Mouse (Mus musculus): Measurements from ENCODE around the gene Clic6. TPM values are rescaled to one million over a fixed set of nuclear protein-coding genes. Genes with fewer than 3 reads are reported as not detected.
A peak's percentile ranks its signal among the peaks of the same experiment; 100 is the strongest.
"Not testable (repeated sequence)": the region's sequence is repeated elsewhere in the genome, so short reads cannot be mapped to it uniquely, and the experiment has no call there.

The Clic6 gene
- total RNA-seq, 1 experiment from 2014 or later, result not detected

DNA sequence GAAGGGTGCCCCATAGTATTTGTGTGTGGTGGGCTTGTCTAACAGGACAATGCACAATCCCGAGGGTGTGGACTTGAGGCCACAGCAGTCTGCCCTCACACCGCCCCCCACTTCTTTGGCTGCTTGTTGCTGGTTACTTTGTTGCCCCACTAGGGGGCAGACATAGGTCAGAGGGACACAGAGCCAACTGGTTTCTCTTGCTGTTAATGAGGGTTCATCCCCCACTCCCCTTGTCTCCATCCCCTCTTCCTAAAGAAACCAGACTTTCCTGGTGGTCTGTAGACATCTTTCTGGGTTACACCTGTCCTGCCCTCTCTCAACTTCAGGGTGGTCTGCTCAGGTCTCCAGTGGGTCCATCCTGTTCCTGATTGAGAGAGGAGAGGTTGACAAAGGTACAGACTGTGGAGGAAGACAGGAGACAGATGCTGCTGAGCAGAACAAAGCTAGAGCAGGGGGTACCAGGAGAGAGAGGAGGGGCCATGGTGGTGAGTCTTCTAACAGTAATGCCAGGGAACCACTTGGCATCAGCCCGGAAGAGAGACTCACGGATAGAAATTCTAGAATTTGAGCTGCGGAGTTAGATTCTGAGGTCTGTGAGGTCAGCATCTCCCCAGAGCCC is 26.3 kb downstream of the Clic6 start:
- ATAC-seq (ENCODE audit: extremely low read depth, insufficient number of reproducible peaks, low FRiP score, poor library complexity, severe bottlenecking), result no peak

DNA sequence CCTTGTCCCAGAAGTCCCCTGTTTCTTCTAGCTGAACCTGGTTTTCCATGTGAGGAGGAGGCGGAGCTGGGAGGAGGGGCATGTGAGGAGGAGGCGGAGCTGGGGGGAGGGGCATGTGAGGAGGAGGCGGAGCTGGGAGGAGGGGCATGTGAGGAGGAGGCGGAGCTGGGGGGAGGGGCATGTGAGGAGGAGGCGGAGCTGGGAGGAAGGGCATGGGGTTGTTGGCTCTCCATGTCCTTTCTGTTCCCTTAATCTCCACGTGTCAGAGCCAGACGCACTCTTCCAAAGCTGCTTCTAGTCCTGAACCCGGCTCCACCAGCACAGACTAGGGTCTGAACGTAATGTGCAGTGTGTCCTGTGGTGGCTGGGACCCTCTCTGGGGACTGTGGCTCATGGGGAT is 29.4 kb downstream of the Clic6 start:
- ATAC-seq (ENCODE audit: extremely low read depth, insufficient number of reproducible peaks, low FRiP score, poor library complexity, severe bottlenecking), result not testable (repeated sequence)

DNA sequence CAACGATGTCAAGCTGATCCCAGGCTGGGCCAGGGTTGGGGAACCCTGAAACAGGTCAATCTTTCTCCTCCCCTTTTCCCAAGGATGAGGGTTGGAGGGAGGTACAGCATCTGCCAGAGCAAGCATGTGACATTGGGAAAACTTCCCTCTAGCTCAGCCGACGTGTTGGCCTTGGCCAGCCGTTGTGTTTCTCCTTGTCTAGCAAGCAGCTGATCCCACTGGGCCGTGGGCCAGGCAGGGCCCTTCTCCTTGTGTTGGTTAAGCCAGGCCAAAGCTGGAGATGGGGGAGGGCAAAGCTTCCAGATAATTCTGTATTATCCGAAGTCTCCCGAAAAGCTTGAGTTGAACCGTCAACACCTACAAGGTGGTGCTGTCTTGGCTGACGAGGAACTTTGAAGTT is 30.6 kb downstream of the Clic6 start:
- ATAC-seq (ENCODE audit: extremely low read depth, insufficient number of reproducible peaks, low FRiP score, poor library complexity, severe bottlenecking), result no peak

DNA sequence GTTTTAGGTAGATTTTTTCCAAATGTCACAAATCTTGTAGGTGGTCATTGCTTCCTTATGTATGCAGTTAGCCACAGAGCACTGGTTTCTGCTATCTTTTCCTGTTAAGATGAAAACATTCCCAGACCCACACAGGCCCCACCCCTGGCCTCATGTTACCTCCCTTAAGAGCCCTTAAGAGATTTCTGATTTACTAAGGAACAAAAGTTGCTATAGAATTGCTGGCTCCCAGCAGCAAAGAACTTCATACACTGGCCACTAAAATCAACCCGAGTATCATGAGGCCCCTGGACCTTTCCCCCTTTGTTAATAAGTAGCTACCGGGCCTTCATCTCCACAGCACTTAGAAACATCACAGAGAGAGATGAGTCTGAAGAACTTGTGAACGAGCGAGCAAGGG is 33.2 kb downstream of the Clic6 start:
- ATAC-seq (ENCODE audit: extremely low read depth, insufficient number of reproducible peaks, low FRiP score, poor library complexity, severe bottlenecking), result no peak

DNA sequence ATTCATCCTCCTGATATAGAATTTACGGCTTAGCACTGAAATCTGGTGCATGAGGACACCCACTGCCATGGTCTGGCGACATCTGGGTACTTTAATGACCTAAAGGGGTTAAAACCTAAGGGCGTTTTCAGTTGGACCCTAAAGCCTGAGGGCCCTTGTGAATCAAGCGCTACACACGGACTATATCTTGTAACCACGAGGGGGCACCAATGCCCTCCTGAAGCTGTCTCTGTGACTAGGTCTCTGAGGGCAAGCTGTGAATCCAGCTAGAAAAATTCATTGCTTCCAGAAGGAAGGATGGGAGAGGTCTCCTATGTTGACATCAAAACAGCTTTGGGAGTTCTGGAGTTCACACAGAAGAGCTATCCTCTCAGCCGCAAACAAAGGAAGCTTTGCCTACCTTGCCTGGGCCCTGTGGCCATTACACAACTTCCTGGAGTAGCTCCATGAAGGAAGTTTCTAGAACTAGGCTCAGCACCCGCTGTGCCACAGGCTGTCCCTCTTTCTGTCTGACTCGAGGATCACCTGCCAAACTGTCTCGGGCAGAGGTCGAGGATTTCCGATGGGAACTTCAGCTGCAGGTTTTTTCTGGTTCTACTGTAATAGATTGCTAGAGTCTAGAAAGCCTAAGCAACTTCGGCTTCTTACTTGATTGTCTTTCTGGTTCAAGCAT is 34.4 kb downstream of the Clic6 start:
- no peak for ATAC-seq (ENCODE audit: extremely low read depth, insufficient number of reproducible peaks, low FRiP score, poor library complexity, severe bottlenecking)

DNA sequence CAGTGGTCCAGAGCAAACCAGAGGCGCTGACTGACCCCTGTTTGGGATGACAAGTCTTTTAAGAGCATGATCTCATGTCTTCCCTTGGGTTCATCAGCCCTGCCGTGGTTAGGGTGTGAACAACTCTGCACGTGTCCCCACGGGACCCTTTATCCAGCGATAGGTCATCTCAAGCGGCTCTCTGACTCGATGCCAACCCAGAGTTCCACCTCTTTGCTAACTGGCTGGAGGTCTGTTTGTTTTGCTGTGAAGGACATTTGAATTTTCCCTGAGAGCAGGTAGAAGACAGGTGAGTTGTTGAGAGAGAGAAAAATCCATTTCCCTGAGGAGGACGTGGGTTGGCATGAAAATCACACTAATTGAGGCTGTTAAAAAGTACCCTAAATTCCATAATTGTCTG is 37.8 kb downstream of the Clic6 start:
- ATAC-seq (ENCODE audit: extremely low read depth, insufficient number of reproducible peaks, low FRiP score, poor library complexity, severe bottlenecking), result no peak

DNA sequence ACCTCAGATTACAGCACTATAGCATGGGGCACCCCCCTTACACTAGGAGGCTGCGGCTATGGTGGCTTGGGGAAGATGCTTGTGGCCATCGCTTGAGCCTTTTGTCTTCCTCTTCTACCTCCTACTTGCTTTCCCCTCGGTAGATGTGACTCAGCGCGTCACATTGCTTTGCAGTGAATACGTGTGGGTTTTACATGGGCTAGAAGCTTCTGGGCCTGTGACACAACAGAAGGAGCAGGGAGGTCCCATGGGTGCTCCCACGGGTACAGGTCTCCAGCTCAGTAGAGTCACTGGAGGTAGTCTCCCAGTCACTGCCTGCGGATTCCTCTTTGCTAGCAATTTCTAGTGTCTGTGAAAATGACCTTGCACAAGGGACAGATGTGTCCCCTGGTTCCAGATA is 39.1 kb downstream of the Clic6 start:
- no peak for ATAC-seq (ENCODE audit: extremely low read depth, insufficient number of reproducible peaks, low FRiP score, poor library complexity, severe bottlenecking)

DNA sequence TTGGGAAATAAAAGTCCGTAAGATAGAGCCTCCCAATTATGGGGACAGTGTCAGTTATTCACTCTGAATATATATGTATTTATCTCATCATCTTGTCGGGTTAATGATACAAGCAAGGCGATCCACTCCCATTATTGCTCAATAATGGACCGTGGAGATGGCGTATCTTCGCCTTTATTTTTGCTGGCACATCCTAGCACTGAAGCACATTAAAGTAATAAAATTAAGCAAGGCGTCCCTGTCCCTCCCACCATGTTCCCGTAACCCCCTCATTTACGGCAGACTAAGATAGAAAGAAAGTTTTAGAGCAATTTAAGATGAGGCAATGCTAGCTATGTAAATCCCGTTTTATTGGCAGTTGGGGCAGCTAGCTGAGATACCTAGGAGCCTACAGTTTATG is 40.4 kb downstream of the Clic6 start:
- no peak for ATAC-seq (ENCODE audit: extremely low read depth, insufficient number of reproducible peaks, low FRiP score, poor library complexity, severe bottlenecking)

DNA sequence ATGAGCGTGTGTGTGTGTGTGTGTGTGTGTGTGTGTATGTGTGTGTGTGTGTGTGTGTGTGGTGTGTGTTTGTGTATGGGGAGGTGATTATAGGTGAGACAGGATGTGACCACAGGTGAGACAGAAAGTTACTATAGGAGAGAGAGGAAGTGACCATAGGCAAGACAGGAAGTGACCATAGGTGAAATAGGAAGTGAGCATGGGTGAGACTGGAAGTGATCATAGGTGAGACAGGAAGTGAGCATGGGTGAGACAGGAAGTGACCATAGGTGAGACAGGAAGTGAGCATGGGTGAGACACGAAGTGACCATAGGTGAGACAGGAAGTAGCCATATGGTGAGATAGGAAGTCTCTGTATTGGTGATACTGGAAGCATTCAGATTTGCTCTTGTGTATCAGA is 49.7 kb downstream of the Clic6 start:
- ATAC-seq (ENCODE audit: extremely low read depth, insufficient number of reproducible peaks, low FRiP score, poor library complexity, severe bottlenecking), result no peak

DNA sequence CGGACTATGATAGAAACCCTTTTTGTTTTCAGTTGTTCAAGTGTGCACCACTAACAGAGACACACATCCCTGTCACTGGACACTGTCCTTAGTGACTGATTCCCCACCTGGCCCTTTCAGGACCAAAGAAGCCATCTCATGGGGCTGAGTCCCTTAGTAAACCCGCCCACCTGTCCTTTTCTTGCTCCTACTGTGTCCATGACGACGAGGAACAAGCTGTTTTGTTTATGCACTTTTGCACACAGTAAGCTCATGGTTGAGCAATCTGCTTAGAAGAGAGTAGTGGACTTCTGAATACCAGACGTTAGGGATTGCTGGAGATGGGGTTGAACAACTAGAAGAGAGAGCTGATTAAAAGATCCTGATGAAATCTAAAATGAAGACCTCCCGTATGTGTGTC is 52.8 kb downstream of the Clic6 start:
- no peak for ATAC-seq (ENCODE audit: extremely low read depth, insufficient number of reproducible peaks, low FRiP score, poor library complexity, severe bottlenecking)

DNA sequence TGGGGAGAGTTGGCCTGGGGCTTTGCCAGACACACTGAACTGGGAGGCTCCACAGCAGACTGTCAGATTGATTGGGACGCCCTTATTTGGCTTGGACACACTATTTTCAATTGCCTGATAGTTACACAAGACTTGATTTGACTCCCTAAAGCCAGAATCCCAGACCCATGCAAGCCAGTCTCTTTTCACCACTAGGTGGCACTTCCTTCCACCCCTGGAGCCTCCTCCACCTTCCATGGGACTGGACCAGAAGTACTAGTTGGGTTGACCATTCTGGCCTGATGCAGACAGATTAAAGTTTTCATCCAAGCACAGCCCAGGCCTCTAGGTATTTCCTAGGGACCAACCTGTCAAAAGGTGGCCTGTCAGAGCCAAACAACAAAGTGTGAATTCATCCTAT is 58.7 kb downstream of the Clic6 start:
- ATAC-seq (ENCODE audit: extremely low read depth, insufficient number of reproducible peaks, low FRiP score, poor library complexity, severe bottlenecking), result no peak

DNA sequence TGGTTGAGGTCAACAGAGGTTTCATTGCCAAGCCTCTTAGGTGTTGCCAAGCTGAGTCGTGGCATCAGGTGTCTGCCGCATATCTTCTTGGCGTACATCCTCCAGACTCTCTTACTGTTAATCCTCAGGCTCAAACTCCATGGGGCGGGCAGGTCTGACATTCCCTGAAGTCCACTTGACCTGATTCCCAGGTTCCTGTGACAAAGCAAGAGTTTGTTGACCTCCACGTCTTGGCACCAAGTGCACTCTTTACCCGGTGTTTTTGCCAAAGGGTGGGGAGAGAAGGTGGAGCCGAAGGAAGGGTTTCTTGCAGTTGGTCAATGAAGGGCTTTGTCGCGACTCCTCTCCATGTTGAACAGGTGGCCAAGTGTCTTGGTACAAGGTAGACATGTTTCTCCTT is 63.1 kb downstream of the Clic6 start:
- no peak for ATAC-seq (ENCODE audit: extremely low read depth, insufficient number of reproducible peaks, low FRiP score, poor library complexity, severe bottlenecking)

DNA sequence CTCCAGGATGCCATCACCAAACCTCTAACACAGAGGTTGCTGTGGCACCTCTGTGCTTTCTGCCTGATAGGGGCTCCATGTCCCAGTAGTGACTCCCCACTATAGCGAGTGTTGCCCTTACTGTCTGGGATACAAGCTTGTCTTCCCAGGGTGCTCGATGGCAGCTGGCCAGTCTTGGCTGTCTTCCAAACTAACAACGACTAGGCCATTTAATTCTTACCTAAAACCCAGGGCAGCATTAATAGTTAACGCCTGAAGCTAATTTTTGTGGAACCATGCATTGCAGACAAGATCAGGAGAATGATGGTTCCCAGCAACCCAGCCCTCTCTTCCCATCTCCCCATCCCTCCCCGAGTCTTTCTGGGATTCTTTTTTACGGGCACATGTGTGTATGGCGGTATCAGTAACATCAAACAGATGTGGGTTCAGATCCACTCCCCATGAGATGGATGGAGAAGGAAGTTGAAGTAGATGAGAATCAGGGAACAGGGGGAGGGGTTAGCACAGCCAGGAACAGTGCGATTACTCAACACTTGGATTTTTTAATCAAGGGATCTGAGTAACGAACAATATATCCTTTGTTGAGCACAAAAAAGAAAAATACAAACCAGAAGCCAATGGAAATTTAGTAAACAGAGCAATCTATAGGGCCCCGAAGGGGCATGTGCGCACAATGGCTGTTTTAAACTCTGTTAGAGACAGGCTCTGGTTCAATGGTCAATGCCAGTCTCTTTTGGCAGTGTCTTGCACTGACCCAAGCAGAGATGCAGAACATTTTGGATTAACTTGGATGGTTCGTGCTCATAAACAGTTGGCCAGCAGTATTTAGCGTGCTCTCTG is 66.0 kb downstream of the Clic6 start:
- no peak for ATAC-seq (ENCODE audit: extremely low read depth, insufficient number of reproducible peaks, low FRiP score, poor library complexity, severe bottlenecking)

DNA sequence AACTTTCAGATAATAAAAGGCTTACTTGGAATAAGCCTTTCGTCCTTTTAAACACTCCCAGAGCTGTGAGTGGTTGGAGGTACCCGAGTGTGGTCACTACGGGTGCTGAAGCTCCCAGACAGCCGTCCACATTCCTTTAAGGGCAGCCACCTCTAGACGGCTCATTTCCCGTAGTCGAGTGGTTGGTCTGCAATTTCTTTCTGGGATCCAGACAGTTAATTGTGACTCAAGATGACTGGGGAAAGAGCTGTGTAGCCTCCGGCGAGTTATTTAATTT is 66.5 kb downstream of the Clic6 start:
- ATAC-seq (ENCODE audit: extremely low read depth, insufficient number of reproducible peaks, low FRiP score, poor library complexity, severe bottlenecking), result no peak

DNA sequence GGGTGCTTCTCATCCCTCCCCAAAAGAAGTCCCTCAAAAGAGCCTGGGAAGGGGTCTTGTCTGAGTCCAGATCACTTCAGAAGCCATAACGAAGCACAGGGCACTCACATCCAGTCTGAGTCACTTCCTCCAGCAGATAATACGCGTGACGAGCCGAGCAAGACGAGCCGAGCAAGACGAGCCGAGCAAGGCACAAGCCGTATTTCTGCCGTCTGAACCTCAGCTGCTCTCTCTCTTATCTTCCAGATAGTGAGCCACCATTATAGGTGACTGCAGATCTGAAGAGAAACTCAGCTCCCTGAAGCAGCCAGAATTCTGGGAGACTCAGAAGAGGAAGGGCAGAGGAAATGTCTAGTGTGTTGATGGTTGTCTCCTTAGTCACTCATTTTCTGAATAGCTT is 67.3 kb downstream of the Clic6 start:
- no peak for ATAC-seq (ENCODE audit: extremely low read depth, insufficient number of reproducible peaks, low FRiP score, poor library complexity, severe bottlenecking)

DNA sequence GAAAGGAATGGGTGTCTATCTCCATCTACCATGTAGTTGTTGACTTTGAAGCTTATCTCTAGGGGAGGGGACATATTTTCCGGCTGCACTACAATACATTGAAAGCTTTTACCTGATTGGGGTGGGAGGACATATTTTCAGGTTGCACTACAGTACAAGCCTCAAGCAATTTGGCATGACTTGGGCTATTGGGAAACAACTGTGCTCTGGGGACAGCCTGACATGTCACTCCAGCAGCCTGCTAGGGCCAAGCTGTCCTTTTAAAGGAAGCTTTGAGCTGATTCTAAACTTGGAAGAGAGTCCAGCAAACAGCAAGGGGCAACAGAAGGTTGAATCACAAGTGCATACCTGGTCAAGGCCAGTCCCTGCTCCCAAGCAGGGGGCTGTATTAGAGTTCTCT is 69.5 kb downstream of the Clic6 start:
- ATAC-seq (ENCODE audit: extremely low read depth, insufficient number of reproducible peaks, low FRiP score, poor library complexity, severe bottlenecking), result no peak

DNA sequence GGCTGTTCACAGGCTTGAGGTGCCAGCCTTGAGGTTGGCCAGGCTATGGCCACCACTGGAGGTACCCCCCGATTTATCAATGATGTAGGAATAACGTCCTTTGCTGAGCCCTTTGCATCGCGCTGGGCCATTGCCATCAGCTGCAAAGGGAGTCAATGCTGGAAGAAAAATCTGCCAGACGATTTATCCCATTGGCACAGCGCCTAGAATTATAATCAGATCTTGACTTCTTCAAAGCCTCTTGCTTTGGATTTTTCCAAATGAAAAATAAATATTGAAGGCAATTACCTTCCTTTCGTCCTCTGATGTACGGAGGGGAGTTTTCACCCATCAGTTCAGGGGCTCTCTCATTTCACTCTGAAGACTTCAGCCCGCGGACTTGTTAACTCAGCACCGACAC is 79.8 kb downstream of the Clic6 start:
- no peak for ATAC-seq (ENCODE audit: extremely low read depth, insufficient number of reproducible peaks, low FRiP score, poor library complexity, severe bottlenecking)

DNA sequence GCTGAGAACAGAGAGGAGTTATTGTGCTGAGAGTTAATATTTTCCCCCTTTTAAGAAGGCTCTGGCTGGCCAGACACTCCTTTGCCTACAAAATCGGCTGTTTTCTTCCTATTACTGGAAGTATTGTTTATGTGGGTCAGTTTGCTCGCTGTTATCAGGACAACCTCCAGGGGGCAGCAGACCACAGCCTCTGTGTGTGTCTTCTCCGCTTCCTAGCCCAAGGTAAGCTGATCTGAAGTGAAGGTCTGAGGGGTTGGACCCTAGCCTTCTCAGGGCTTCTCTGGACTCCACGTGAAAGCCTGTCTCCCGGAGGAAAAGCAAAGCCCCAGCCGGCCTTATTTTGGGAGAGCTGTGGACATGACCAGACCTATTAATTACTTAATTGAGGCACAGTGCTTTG is 80.2 kb downstream of the Clic6 start:
- ATAC-seq (ENCODE audit: extremely low read depth, insufficient number of reproducible peaks, low FRiP score, poor library complexity, severe bottlenecking), result peak; percentile 64; the same call in 1 of the 2 replicates

DNA sequence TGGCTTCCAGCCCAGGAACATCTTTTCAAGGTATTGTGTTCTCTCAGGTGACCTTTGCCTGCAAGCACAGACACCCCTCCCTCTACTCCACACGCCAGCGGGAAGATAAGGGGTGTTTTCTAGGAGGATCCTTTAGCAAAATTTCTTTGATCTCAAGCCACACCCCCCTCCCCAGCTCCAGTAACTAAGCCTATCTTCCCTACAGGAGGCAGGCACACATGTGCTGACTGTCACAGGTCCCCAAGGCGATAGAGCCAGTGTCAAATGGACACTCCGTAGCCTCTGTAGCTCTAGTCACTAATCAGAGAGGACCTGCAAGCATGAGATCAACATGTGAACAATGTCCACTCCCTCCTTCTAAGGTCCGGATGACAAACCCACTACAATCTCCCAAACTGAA is 80.6 kb downstream of the Clic6 start:
- ATAC-seq (ENCODE audit: extremely low read depth, insufficient number of reproducible peaks, low FRiP score, poor library complexity, severe bottlenecking), result no peak

DNA sequence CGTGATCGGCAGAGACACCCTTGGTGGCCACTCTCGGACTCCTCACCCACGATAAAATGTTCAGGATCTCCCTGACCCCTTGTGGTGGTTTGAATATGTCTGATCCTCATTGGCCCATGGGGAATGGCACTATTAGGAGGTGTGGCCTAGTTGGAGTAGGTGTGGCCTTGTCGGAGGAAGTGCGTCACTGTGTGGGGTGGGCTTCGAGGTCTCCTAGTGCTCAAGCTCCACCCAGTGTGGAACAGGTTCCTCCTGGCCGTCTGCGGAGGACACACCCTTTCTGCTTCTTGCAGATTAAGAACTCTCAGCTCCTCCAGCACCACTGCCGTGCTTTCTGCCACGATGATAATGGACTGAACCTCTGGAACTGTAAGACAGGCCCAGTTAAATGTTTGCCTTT is 85.7 kb downstream of the Clic6 start:
- no peak for ATAC-seq (ENCODE audit: extremely low read depth, insufficient number of reproducible peaks, low FRiP score, poor library complexity, severe bottlenecking)

Data from neutrophil, adult 5-6 weeks (primary cell).